Mouse (Mus musculus): ENCODE results near the gene Thumpd1. TPM values are rescaled to one million over a fixed set of nuclear protein-coding genes. Genes with fewer than 3 reads are reported as not detected.
"Not testable (repeated sequence)": the region's sequence is repeated elsewhere in the genome, so short reads cannot be mapped to it uniquely, and the experiment has no call there.

Thumpd1 gene
- total and polyA plus RNA-seq, 3 experiments, result 7.9 to 15.6 (median 15.0) TPM

DNA sequence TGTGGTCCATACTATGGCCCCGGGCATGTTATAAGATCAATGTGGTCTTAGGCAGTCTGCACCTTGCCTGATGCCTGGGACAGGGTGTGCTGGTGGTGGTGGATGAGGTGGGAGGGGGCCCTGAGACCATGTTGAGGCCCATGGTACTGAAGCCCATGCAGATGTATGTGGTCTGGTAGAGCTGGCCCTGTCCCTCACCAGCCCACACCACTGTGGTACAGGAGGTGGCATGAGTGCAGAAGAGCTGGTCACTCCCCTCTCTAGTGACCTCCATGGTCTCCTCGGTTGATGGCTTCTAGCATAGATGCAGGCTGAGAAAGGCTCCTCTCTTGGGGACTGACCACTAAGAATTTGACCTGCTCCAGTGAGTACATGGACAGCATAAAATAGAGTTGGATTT, 18.3 kb upstream of the Thumpd1 start:
- TF ChIP-seq POLR2A (IDR thresholded peaks at IDR 0.05; ENCODE audit: insufficient read depth, low read depth, low read length), result no peak
- TF ChIP-seq CTCF (IDR thresholded peaks at IDR 0.05), result no peak
- TF ChIP-seq EP300 (IDR thresholded peaks at IDR 0.05; ENCODE audit: insufficient read depth, low read depth, low read length), result no peak
- DNase-seq, result no peak
- no peak overlapping the region for H3K4me3 ChIP-seq
- H3K79me2 ChIP-seq (replicated peaks; ENCODE audit: control insufficient read depth, insufficient read depth, low read length), result no peaks in the 10 kb centered on the region
- no peak overlapping the region for H3K9ac ChIP-seq (ENCODE audit: low read depth, low read length)
- H3K27ac ChIP-seq, result no peak overlapping the region
- intact Hi-C loops (cut with DNase I), result no loop called here
- no peaks in the 10 kb centered on the region for H3K36me3 ChIP-seq (ENCODE audit: control insufficient read depth, insufficient read depth, low read length)
- H3K4me1 ChIP-seq (ENCODE audit: control insufficient read depth, insufficient read depth, low read length), result no peaks in the 10 kb centered on the region
- 82% methylated on average over 2 of the region's 2 CpGs for WGBS
- H3K27me3 ChIP-seq (ENCODE audit: control insufficient read depth, insufficient read depth, low read length), result no peaks in the 10 kb centered on the region

DNA sequence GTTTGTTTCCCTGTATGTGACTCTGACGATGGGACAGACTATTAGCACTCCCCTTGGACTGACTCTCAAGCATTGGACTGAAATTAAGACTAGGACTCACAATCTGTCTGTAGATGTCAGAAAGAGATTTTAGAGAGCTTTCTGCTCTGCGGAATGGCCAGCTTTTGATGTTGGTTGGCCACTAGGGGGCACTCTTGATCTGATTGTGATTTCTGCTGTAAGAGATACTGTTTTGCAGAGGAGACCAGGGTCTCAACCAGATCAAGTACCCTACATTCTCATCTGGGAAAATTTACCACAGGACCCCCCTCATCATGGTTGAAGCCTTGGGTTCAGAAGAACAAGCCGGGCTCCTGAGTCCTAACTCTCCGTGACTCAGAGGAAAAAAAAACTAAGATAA, 10.7 kb upstream of the Thumpd1 start:
- H3K27me3 ChIP-seq (ENCODE audit: control insufficient read depth, insufficient read depth, low read length); H3K4me1 ChIP-seq (ENCODE audit: control insufficient read depth, insufficient read depth, low read length); intact Hi-C loops (cut with DNase I); H3K27ac ChIP-seq; H3K4me3 ChIP-seq; H3K9ac ChIP-seq (ENCODE audit: low read depth, low read length); DNase-seq; H3K36me3 ChIP-seq (ENCODE audit: control insufficient read depth, insufficient read depth, low read length); H3K79me2 ChIP-seq (replicated peaks; ENCODE audit: control insufficient read depth, insufficient read depth, low read length): not testable (repeated sequence)
- TF ChIP-seq CTCF (IDR thresholded peaks at IDR 0.05), result peak; percentile 34
- 81% methylated on average over 4 of the region's 4 CpGs for WGBS

DNA sequence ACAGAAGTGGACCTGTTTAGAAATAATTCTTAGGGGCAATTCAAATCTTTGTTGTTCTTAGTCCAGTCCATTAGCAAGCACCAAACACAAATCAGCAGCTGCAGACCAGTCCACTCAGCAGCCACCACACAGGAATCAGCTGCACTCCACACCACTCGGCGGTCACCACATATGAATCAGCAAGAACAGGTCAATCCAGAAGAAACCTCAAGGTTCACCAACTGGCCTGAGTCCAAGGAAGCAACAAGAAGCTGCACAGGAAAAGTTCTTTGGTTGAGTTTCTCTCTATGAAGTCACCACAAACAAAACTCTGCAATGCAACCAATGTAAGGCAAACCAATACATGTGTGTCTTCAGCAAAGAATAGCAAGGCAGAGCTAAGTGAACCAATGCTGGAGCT, 7.0 kb upstream of the Thumpd1 start:
- no peak overlapping the region for H3K27ac ChIP-seq
- no peaks in the 10 kb centered on the region for H3K36me3 ChIP-seq (ENCODE audit: control insufficient read depth, insufficient read depth, low read length)
- WGBS, result 71% methylated on average over 2 of the region's 2 CpGs
- no peaks in the 10 kb centered on the region for H3K79me2 ChIP-seq (replicated peaks; ENCODE audit: control insufficient read depth, insufficient read depth, low read length)
- intact Hi-C loops (cut with DNase I), result no loop called here
- H3K4me3 ChIP-seq, result no peak overlapping the region
- no peak overlapping the region for H3K9ac ChIP-seq (ENCODE audit: low read depth, low read length)
- H3K4me1 ChIP-seq (ENCODE audit: control insufficient read depth, insufficient read depth, low read length), result no peaks in the 10 kb centered on the region
- TF ChIP-seq POLR2A (IDR thresholded peaks at IDR 0.05; ENCODE audit: insufficient read depth, low read depth, low read length) (no peak), EP300 (IDR thresholded peaks at IDR 0.05; ENCODE audit: insufficient read depth, low read depth, low read length) (no peak), CTCF (IDR thresholded peaks at IDR 0.05) (no peak)
- no peak for DNase-seq
- no peaks in the 10 kb centered on the region for H3K27me3 ChIP-seq (ENCODE audit: control insufficient read depth, insufficient read depth, low read length)

DNA sequence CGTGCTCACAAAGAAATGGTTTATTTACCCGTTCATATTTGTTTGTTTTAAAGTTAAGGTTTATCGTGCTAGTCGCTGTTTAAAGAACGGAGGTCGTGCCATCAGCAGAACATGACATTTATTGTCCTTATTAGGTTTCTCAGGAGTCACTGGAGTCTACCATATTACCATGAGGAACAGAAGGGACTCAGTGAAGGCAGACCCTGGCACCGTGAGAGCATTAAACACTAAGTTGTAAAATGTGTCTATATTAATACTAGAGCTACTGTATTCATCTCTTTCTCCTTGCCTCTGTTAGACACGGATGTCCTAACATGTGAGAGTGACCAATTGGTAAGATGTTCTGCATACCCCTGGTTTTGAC, 331 bp upstream of the Thumpd1 start:
- H3K4me3 ChIP-seq, result peak overlapping the region; percentile 98
- TF ChIP-seq POLR2A (IDR thresholded peaks at IDR 0.05; ENCODE audit: insufficient read depth, low read depth, low read length) (no peak), CTCF (IDR thresholded peaks at IDR 0.05) (no peak), EP300 (IDR thresholded peaks at IDR 0.05; ENCODE audit: insufficient read depth, low read depth, low read length) (no peak)
- H3K27ac ChIP-seq, result peak overlapping the region; percentile 79
- DNase-seq, result no peak
- H3K79me2 ChIP-seq (replicated peaks; ENCODE audit: control insufficient read depth, insufficient read depth, low read length), result no peaks in the 10 kb centered on the region
- H3K9ac ChIP-seq (ENCODE audit: low read depth, low read length), result peak overlapping the region; percentile 50; the same call in 1 of the 2 replicates
- intact Hi-C loops (cut with DNase I), result loop anchor here (5.0 kb wide), 2 partner anchors 71 to 381 kb away; partner anchors contain the start of genes Eri2, Rexo5 and Tmem159
- WGBS, result 14% methylated on average over 8 of the region's 8 CpGs
- H3K4me1 ChIP-seq (ENCODE audit: control insufficient read depth, insufficient read depth, low read length), result no peaks in the 10 kb centered on the region
- H3K36me3 ChIP-seq (ENCODE audit: control insufficient read depth, insufficient read depth, low read length), result no peaks in the 10 kb centered on the region
- no peaks in the 10 kb centered on the region for H3K27me3 ChIP-seq (ENCODE audit: control insufficient read depth, insufficient read depth, low read length)

DNA sequence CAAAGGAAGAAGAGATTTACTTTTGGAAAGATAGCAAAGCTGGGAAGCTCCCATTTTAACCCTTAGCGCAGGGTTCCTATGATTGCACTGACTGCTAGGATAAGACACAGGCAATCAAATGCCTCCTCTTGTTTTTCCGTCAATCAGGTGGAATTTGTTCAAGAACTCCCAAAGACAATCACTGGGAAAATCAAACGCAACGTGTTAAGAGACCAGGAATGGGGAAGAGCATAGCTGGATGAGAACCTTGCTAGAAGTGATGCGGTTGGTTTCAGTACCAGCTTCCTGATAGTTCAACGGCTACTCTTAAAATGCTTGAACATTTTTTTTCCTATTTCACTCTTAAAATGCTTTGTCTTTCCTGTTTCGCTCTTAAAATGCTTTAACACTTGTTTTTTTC, 6.5 kb downstream of the Thumpd1 start:
- Histone ChIP-seq H3K4me3 (no peak overlapping the region), H3K27me3 (ENCODE audit: control insufficient read depth, insufficient read depth, low read length) (no peaks in the 10 kb centered on the region), H3K4me1 (ENCODE audit: control insufficient read depth, insufficient read depth, low read length) (no peaks in the 10 kb centered on the region), H3K36me3 (ENCODE audit: control insufficient read depth, insufficient read depth, low read length) (no peaks in the 10 kb centered on the region), H3K79me2 (replicated peaks; ENCODE audit: control insufficient read depth, insufficient read depth, low read length) (no peaks in the 10 kb centered on the region), H3K27ac (no peak overlapping the region), H3K9ac (ENCODE audit: low read depth, low read length) (no peak overlapping the region)
- DNase-seq, result no peak
- 88% methylated on average over 7 of the region's 7 CpGs for WGBS
- TF ChIP-seq EP300 (IDR thresholded peaks at IDR 0.05; ENCODE audit: insufficient read depth, low read depth, low read length), result no peak
- TF ChIP-seq POLR2A (IDR thresholded peaks at IDR 0.05; ENCODE audit: insufficient read depth, low read depth, low read length), result no peak
- no peak for TF ChIP-seq CTCF (IDR thresholded peaks at IDR 0.05)
- intact Hi-C loops (cut with DNase I), result no loop called here

DNA sequence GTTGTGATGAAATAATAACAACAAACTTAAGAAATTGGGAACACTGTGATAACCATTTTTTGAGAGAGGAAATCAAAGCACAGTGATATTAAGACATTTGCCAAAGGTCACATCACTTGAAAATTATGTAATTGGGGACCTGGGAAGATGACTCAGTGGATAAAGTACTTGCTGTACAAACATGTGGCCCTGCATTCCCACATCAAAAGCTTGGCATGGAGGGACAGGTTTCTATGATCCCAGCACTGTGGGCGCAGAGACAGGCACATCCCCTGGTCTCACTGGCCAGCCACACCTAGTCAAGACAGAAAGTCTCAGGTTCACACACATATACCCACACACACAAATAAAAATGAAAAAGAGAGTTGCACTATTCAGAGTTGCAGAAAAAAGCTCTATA, 25.7 kb downstream of the Thumpd1 start:
- Histone ChIP-seq H3K4me3 (no peak overlapping the region), H3K4me1 (ENCODE audit: control insufficient read depth, insufficient read depth, low read length) (no peaks in the 10 kb centered on the region), H3K9ac (ENCODE audit: low read depth, low read length) (no peak overlapping the region), H3K36me3 (ENCODE audit: control insufficient read depth, insufficient read depth, low read length) (no peaks in the 10 kb centered on the region), H3K27me3 (ENCODE audit: control insufficient read depth, insufficient read depth, low read length) (no peaks in the 10 kb centered on the region), H3K27ac (no peak overlapping the region), H3K79me2 (replicated peaks; ENCODE audit: control insufficient read depth, insufficient read depth, low read length) (no peaks in the 10 kb centered on the region)
- no peak for TF ChIP-seq CTCF (IDR thresholded peaks at IDR 0.05)
- TF ChIP-seq EP300 (IDR thresholded peaks at IDR 0.05; ENCODE audit: insufficient read depth, low read depth, low read length), result no peak
- no peak for TF ChIP-seq POLR2A (IDR thresholded peaks at IDR 0.05; ENCODE audit: insufficient read depth, low read depth, low read length)
- 69% methylated on average over 1 of the region's 1 CpGs for WGBS
- no peak for DNase-seq
- intact Hi-C loops (cut with DNase I), result no loop called here

Measured in heart, adult 2 months (tissue).